Mouse (Mus musculus): ENCODE data around the gene Rgs1. TPM values are rescaled to one million over a fixed set of nuclear protein-coding genes. Genes with fewer than 3 reads are reported as not detected.

Gene Rgs1
- 0.08 TPM in 1 of 2 replicates, not detected in the other for polyA plus RNA-seq (2012; rRNA removed)

DNA sequence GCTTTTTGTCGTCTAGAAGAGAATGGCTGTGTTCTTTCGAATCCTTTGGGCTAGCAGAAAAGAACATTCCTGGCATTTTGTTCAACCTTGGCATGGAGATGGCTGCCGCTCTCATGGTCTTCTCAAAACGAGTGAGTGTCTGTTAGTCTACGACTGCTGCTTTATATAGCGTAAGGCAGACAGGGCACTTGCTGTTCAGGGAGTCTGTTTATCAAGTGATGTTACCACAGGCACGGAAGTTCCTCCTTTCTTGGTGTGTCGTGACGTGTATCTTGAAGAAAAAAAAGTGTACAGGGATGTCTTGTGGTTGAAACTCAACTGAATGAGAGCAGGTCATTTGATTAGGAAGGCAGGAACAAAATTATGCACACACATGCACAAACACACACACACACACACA lies at the start of gene Rgs1:
TSS of gene Rgs1 (minus strand) at position 320 of the 400 bp plus-strand sequence.
- Histone ChIP-seq H3K27ac (ENCODE audit: insufficient read depth, low read length) (no peak within 1 kb of the TSS), H3K4me3 (replicated peaks; ENCODE audit: insufficient read depth, low read depth, low read length) (no peak within 1 kb of the TSS), H3K4me1 (ENCODE audit: control insufficient read depth, insufficient read depth, low read length) (no peaks in the 10 kb centered on the region), H3K27me3 (ENCODE audit: control insufficient read depth, insufficient read depth, low read length) (no peaks in the 10 kb centered on the region)
- no peak for TF ChIP-seq POLR2A (IDR thresholded peaks at IDR 0.05; ENCODE audit: borderline replicate concordance, insufficient read depth, low read length)
- TF ChIP-seq CTCF (IDR thresholded peaks at IDR 0.05; ENCODE audit: borderline replicate concordance, insufficient read depth, low read depth, low read length) = no peak
- 78% methylated on average over 9 of the region's 9 CpGs for WGBS
- DNase-seq = no peak

- no peak overlapping the region for H3K4me3 ChIP-seq (replicated peaks; ENCODE audit: insufficient read depth, low read depth, low read length)
- 85% methylated on average over 3 of the region's 3 CpGs for WGBS
- H3K4me1 ChIP-seq (ENCODE audit: control insufficient read depth, insufficient read depth, low read length) = no peaks in the 10 kb centered on the region
- DNase-seq = no peak
- H3K27ac ChIP-seq (ENCODE audit: insufficient read depth, low read length) = no peak overlapping the region
- H3K27me3 ChIP-seq (ENCODE audit: control insufficient read depth, insufficient read depth, low read length) = no peaks in the 10 kb centered on the region; the same call in 1 of the 2 replicates
- TF ChIP-seq POLR2A (IDR thresholded peaks at IDR 0.05; ENCODE audit: borderline replicate concordance, insufficient read depth, low read length) = no peak
Observed at GRCm38 (mm10) chr1:144283020-144284014, 34.3 kb upstream of the Rgs1 start.

GRCm38 (mm10) chr1:144280056-144280455 lies 31.0 kb upstream of the Rgs1 start:
- Histone ChIP-seq H3K27ac (ENCODE audit: insufficient read depth, low read length) (no peak overlapping the region), H3K27me3 (ENCODE audit: control insufficient read depth, insufficient read depth, low read length) (no peaks in the 10 kb centered on the region; the same call in 1 of the 2 replicates), H3K4me1 (ENCODE audit: control insufficient read depth, insufficient read depth, low read length) (no peaks in the 10 kb centered on the region), H3K4me3 (replicated peaks; ENCODE audit: insufficient read depth, low read depth, low read length) (no peak overlapping the region)
- no peak for TF ChIP-seq POLR2A (IDR thresholded peaks at IDR 0.05; ENCODE audit: borderline replicate concordance, insufficient read depth, low read length)
- no peak for TF ChIP-seq CTCF (IDR thresholded peaks at IDR 0.05; ENCODE audit: borderline replicate concordance, insufficient read depth, low read depth, low read length)
- 83% methylated on average over 4 of the region's 4 CpGs for WGBS
- DNase-seq = no peak

- 77% methylated on average over 2 of the region's 2 CpGs for WGBS
- DNase-seq = no peak
- TF ChIP-seq POLR2A (IDR thresholded peaks at IDR 0.05; ENCODE audit: borderline replicate concordance, insufficient read depth, low read length) (no peak), CTCF (IDR thresholded peaks at IDR 0.05; ENCODE audit: borderline replicate concordance, insufficient read depth, low read depth, low read length) (no peak)
Observed at GRCm38 (mm10) chr1:144272991-144273390, 23.9 kb upstream of the Rgs1 start.

DNA sequence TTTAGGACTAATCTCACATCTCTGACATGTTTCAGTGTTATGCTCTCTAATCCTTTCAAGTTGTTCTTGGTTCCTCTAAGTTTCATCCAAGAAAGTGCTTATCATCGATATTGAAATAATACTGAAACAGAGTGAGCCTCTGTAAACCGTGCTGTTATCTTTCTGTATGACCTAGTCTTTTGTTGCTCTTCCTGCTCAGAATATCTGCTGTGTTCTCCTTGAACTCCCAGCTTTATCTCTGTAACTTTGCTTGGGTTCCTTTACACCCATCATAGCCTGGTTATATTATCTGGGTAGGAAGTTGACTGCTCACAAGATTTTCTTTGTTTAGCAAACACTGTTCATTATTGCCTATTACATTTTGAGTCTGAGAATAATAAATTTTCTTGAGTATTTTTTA lies 20.1 kb upstream of the Rgs1 start:
- TF ChIP-seq POLR2A (IDR thresholded peaks at IDR 0.05; ENCODE audit: borderline replicate concordance, insufficient read depth, low read length) (no peak), CTCF (IDR thresholded peaks at IDR 0.05; ENCODE audit: borderline replicate concordance, insufficient read depth, low read depth, low read length) (no peak)
- Histone ChIP-seq H3K27ac (ENCODE audit: insufficient read depth, low read length) (no peak overlapping the region), H3K4me1 (ENCODE audit: control insufficient read depth, insufficient read depth, low read length) (no peaks in the 10 kb centered on the region), H3K27me3 (ENCODE audit: control insufficient read depth, insufficient read depth, low read length) (no peaks in the 10 kb centered on the region), H3K4me3 (replicated peaks; ENCODE audit: insufficient read depth, low read depth, low read length) (no peak overlapping the region)
- 82% methylated on average over 2 of the region's 2 CpGs for WGBS
- no peak for DNase-seq

More at GRCm38 (mm10) chr1:144272991-144273390, 23.9 kb upstream of the Rgs1 start:
- H3K27me3 ChIP-seq (ENCODE audit: control insufficient read depth, insufficient read depth, low read length) = no peaks in the 10 kb centered on the region
- no peaks in the 10 kb centered on the region for H3K4me1 ChIP-seq (ENCODE audit: control insufficient read depth, insufficient read depth, low read length)
- H3K27ac ChIP-seq (ENCODE audit: insufficient read depth, low read length) = no peak overlapping the region
- no peak overlapping the region for H3K4me3 ChIP-seq (replicated peaks; ENCODE audit: insufficient read depth, low read depth, low read length)

DNA sequence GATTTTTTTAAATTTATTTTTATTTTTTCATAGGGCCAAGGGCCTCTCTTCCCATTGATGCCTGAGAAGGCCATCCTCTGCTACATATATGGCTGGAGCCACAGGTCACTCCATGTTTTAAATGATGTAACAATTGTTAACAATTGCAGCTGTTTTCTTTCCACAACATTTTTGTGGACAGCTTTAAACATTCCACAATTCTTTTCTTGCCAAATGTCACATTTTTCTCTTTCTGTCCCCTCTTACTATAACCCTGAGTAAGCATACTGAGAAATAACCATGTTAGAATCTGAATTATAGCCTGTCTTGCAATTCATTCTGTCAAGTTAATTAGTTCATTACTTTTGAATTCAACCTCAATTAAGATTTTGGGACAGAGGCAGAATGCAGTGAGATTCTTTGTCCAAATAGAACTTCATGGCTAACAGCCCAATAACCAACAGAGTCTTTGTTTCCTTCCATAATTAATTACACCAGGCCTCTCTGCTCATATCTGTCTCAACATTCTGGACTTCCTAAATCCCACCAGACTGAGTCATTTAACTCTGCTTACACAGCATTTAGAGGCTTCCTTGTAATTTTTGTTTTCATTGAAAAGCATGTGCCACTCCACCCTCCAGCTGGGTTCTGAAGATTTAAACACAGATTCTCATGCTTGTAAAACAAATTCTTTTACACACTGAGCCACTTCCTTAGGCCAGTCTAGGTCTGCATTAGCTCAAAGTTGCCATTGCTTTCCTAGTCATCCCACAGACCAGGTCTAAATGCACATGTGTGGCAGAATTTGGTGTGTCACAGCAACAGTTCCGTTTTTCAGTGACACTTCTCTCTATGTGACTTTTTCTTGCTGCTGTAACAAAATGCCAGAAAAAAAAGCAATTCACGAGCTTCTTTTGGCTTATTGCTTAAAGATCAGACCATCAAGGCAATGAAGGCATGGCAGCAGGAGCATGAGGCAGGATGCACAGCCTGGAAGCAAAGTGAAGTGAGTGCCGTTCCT lies 18.7 kb upstream of the Rgs1 start:
- Histone ChIP-seq H3K4me1 (ENCODE audit: control insufficient read depth, insufficient read depth, low read length) (no peaks in the 10 kb centered on the region), H3K4me3 (replicated peaks; ENCODE audit: insufficient read depth, low read depth, low read length) (no peak overlapping the region), H3K27ac (ENCODE audit: insufficient read depth, low read length) (no peak overlapping the region), H3K27me3 (ENCODE audit: control insufficient read depth, insufficient read depth, low read length) (no peaks in the 10 kb centered on the region)
- no peak for DNase-seq
- 41% methylated on average over 3 of the region's 3 CpGs for WGBS
- no peak for TF ChIP-seq POLR2A (IDR thresholded peaks at IDR 0.05; ENCODE audit: borderline replicate concordance, insufficient read depth, low read length)
- TF ChIP-seq CTCF (IDR thresholded peaks at IDR 0.05; ENCODE audit: borderline replicate concordance, insufficient read depth, low read depth, low read length) = no peak

GRCm38 (mm10) chr1:144264000-144264399 lies 15.0 kb upstream of the Rgs1 start:
- WGBS = 83% methylated on average over 3 of the region's 3 CpGs
- TF ChIP-seq POLR2A (IDR thresholded peaks at IDR 0.05; ENCODE audit: borderline replicate concordance, insufficient read depth, low read length) = no peak
- no peak for TF ChIP-seq CTCF (IDR thresholded peaks at IDR 0.05; ENCODE audit: borderline replicate concordance, insufficient read depth, low read depth, low read length)

More at GRCm38 (mm10) chr1:144264000-144264399, 15.0 kb upstream of the Rgs1 start:
- H3K27me3 ChIP-seq (ENCODE audit: control insufficient read depth, insufficient read depth, low read length) = no peaks in the 10 kb centered on the region
- no peaks in the 10 kb centered on the region for H3K4me1 ChIP-seq (ENCODE audit: control insufficient read depth, insufficient read depth, low read length)
- H3K27ac ChIP-seq (ENCODE audit: insufficient read depth, low read length) = no peak overlapping the region
- no peak overlapping the region for H3K4me3 ChIP-seq (replicated peaks; ENCODE audit: insufficient read depth, low read depth, low read length)
- DNase-seq = no peak

Data from cerebellum, adult 2 months (tissue).